Mouse (Mus musculus) forebrain, embryonic 12.5 days (tissue): ENCODE results near the gene Crls1. TPM values are rescaled to one million over a fixed set of nuclear protein-coding genes. Genes with fewer than 3 reads are reported as not detected.

Source experiments
- ATAC-seq: fragments of 200-750 bp; cut with Nextera tagmentation; 2 replicates; pipeline ENCODE4 v1.8.0; 2017; ENCODE audit warnings: moderate TSS enrichment; ENCODE audit not compliant: low FRiP score
- H3K27ac ChIP-seq: fragments of 300-500 bp; sonication (generic); 2 replicates; pipeline ENCODE4 v1.5.1; 2016; ENCODE audit warnings: mild to moderate bottlenecking
- H3K27me3 ChIP-seq: fragments of 300-500 bp; sonication (generic); 2 replicates; pipeline ENCODE4 v1.6.1; 2016; ENCODE audit warnings: mild to moderate bottlenecking
- H3K36me3 ChIP-seq: fragments of 300-500 bp; sonication (generic); replicated peaks from 2 replicates; pipeline ENCODE4 v1.6.1; 2016; ENCODE audit warnings: mild to moderate bottlenecking
- H3K4me1 ChIP-seq: fragments of 300-500 bp; sonication (generic); 2 replicates; pipeline ENCODE4 v1.6.1; 2016
- H3K4me2 ChIP-seq: fragments of 300-500 bp; sonication (generic); 2 replicates; pipeline ENCODE4 v1.6.1; 2016; ENCODE audit warnings: mild to moderate bottlenecking, moderate library complexity
- H3K4me3 ChIP-seq: fragments of 300-500 bp; sonication (generic); replicated peaks from 2 replicates; pipeline ENCODE4 v1.5.1; 2016; ENCODE audit warnings: mild to moderate bottlenecking
- H3K9ac ChIP-seq: fragments of 300-500 bp; sonication (generic); 2 replicates; pipeline ENCODE4 v1.6.1; 2016; ENCODE audit warnings: mild to moderate bottlenecking
- H3K9me3 ChIP-seq: fragments of 300-500 bp; sonication (generic); 2 replicates; pipeline ENCODE4 v1.6.1; 2016
- WGBS: fragments of 180-500 bp; shearing (Covaris S2); methylation state at CpG from one replicate; pipeline ENCODE4 v1.1.7; 2016; 5-methylcytosine and 5-hydroxymethylcytosine counted together
- polyA plus RNA-seq: library from polyadenylated mRNA; unstranded; fragments of >200 nt; fragmentation: Nextera tagmentation; extraction: Ambion mirVana; gene quantifications from 2 replicates; pipeline ENCODE4 v1.2.1, GENCODE M21; 2016

Crls1 gene
- polyA plus RNA-seq, 1 experiment from 2014 or later, result 25.7 TPM

DNA sequence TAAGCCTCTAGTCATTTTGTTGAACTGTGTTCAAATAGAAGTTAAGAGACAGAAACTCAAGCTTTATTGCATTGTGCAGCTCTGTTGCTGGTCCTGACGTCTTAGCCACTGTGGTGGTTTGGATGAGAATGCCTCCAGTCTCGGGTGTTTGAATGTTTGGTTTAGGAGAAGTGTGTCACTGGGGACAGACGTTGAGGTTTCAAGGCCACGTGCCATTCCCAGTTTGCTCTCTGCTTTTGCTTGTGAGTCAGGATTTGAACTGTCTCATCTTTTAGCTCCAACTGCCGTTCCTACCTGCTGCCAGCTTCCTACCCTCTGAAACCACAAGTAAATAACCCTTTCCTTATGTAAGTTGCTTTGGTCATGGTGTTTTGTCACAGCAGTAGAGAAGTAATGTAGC, 21.1 kb downstream of the Crls1 start:
- peaks cover 22% of the 10 kb centered on the region for H3K36me3 ChIP-seq
- ATAC-seq, result no peak
- H3K4me1 ChIP-seq, result no peaks in the 10 kb centered on the region

DNA sequence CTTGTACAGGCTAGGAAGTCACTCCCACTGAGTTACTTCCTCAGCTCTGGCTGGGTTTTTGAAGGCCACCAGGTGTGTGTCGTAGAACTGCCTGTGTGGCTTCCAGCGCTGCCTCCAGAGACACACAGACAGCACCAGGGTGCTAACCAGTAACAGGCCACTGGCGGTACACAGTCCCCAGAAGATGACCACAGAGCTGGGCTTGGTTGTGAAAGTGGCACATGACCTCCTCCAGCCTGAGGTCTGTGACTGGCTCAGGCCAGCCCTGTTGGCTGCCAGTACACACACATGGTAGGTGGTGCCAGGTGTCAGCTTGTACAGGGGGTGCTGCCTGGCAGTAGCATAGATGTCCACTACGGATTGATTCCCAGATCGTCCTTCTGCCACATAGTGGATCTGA, 23.2 kb downstream of the Crls1 start:
- no peak overlapping the region for H3K4me2 ChIP-seq
- ATAC-seq, result no peak
- H3K4me1 ChIP-seq, result no peaks in the 10 kb centered on the region
- WGBS, result 95% methylated on average over 5 of the region's 5 CpGs
- no peak overlapping the region for H3K4me3 ChIP-seq
- no peak overlapping the region for H3K27ac ChIP-seq
- no peak overlapping the region for H3K9ac ChIP-seq
- H3K36me3 ChIP-seq, result peaks cover 17% of the 10 kb centered on the region
- H3K27me3 ChIP-seq, result no peaks in the 10 kb centered on the region
- no peaks in the 10 kb centered on the region for H3K9me3 ChIP-seq

More for the DNA sequence above, 21.1 kb downstream of the Crls1 start:
- Histone ChIP-seq H3K4me3 (no peak overlapping the region), H3K9ac (no peak overlapping the region), H3K9me3 (no peaks in the 10 kb centered on the region), H3K27me3 (no peaks in the 10 kb centered on the region), H3K4me2 (no peak overlapping the region), H3K27ac (no peak overlapping the region)
- WGBS, result 87% methylated on average over 5 of the region's 5 CpGs

DNA sequence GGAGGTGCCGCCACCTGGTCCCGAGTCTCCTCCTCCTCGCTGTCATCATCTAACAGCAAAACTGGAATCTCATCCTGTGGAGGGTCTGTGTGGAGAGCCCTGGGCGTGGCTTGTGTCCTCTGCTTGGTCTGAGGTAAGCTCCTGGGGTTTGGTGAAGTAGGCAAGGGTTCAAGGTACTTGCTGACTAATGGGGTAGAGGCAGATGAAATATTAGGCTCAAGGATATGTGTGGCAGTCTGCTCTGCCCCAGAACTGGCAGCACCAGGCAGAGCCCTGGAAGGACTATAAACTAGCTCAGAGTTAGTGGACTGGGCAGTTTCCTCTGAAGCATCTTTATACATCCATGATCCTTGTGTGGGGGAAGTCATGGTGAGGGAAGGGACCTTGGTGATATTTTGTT, 23.8 kb downstream of the Crls1 start:
- ATAC-seq, result no peak

DNA sequence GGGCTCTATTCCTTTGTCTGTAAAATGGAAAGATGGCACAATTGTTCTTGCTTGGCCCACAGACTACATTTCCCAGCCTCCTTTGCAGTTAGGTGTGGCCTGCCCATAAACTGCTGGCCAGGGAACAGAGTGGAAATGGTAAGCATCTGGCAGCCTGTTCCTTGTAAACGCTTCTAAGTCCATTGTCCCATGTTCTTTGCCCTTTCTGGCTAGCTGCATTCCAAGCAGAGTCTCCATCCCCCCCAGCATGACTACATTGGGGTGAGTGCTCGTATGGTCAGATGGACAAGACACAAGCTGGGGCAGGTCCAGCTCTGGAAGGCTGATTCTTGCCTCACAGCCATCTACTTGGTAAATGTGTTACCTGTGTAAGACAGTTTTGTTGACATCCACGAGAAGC, 25.2 kb downstream of the Crls1 start:
- Histone ChIP-seq H3K27ac (no peak overlapping the region), H3K4me1 (no peaks in the 10 kb centered on the region), H3K4me2 (no peak overlapping the region), H3K27me3 (no peaks in the 10 kb centered on the region; the same call in 1 of the 2 replicates), H3K9ac (no peak overlapping the region), H3K36me3 (0 out of 2 replicates have a peak, but pooled peaks cover 4% of the 10 kb centered on the region), H3K4me3 (no peak overlapping the region), H3K9me3 (no peaks in the 10 kb centered on the region)
- no peak for ATAC-seq
- 76% methylated on average over 3 of the region's 3 CpGs for WGBS

More for the DNA sequence above, 23.8 kb downstream of the Crls1 start:
- Histone ChIP-seq H3K4me3 (no peak overlapping the region), H3K27me3 (no peaks in the 10 kb centered on the region), H3K4me2 (no peak overlapping the region), H3K4me1 (no peaks in the 10 kb centered on the region), H3K9ac (no peak overlapping the region), H3K27ac (no peak overlapping the region), H3K9me3 (no peaks in the 10 kb centered on the region), H3K36me3 (peaks cover 14% of the 10 kb centered on the region)
- 88% methylated on average over 4 of the region's 4 CpGs for WGBS

DNA sequence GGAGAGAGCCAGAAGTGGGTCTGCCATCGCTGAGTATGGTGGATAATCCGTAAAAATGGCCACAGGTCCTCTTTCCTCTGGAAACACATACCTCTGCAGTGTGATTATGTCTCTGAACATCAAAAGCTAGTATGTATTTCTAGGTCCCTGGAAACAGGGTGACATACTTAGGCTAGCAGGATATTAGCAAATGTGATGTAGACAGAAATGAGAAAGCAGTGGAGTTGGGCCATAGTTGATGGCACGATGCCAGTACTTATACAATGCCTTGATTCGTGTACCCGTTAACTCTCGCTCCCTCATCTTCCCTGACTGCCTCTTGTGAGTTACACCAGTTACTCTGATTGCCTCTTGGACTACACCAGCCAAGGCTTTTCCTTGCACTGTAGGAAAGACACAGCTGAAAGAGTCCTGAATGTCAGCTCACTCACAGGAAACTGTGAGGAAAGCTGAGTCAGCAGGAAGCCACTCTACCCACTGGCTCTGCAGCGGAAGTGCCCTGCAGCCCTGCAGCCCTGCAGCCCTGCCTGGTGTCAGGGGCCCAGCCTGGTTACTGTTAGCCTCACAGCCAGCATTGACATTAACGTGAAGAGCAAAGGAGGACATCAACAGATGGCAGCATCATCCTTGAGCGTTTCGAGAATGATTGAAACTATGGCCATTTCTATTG, 27.3 kb downstream of the Crls1 start:
- no peak for ATAC-seq
- Histone ChIP-seq H3K36me3 (no peaks in the 10 kb centered on the region), H3K27ac (no peak overlapping the region), H3K4me3 (no peak overlapping the region), H3K4me1 (0 out of 2 replicates have a peak, but pooled peaks cover 2% of the 10 kb centered on the region), H3K27me3 (peaks cover 18% of the 10 kb centered on the region), H3K4me2 (no peak overlapping the region), H3K9me3 (no peaks in the 10 kb centered on the region), H3K9ac (no peak overlapping the region)
- WGBS, result 85% methylated on average over 10 of the region's 10 CpGs

DNA sequence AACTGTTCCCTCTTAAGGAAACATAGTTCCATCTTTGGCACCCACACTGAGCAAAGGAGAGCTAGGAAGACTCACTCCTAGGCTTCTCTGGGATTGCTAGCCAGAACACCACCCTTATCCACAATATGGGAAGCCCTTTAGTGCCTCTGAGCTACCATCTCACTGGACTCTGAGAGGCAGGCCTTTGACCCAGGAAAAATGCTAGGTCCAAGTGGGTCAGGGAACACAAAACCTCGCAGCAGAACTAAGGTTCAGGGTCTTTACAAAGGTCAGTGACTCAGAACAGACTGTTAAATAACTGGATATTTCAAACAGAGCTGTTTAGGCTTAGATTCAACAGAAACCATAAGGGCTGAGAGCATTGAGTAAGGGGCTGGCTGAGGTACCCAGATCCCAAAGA, 30.5 kb downstream of the Crls1 start:
- Histone ChIP-seq H3K4me3 (no peak overlapping the region), H3K36me3 (no peaks in the 10 kb centered on the region), H3K27ac (no peak overlapping the region), H3K4me2 (no peak overlapping the region), H3K9me3 (no peaks in the 10 kb centered on the region), H3K4me1 (peaks cover 24% of the 10 kb centered on the region), H3K27me3 (peaks cover 50% of the 10 kb centered on the region), H3K9ac (no peak overlapping the region)
- no peak for ATAC-seq
- WGBS, result 71% methylated on average over 1 of the region's 1 CpGs

DNA sequence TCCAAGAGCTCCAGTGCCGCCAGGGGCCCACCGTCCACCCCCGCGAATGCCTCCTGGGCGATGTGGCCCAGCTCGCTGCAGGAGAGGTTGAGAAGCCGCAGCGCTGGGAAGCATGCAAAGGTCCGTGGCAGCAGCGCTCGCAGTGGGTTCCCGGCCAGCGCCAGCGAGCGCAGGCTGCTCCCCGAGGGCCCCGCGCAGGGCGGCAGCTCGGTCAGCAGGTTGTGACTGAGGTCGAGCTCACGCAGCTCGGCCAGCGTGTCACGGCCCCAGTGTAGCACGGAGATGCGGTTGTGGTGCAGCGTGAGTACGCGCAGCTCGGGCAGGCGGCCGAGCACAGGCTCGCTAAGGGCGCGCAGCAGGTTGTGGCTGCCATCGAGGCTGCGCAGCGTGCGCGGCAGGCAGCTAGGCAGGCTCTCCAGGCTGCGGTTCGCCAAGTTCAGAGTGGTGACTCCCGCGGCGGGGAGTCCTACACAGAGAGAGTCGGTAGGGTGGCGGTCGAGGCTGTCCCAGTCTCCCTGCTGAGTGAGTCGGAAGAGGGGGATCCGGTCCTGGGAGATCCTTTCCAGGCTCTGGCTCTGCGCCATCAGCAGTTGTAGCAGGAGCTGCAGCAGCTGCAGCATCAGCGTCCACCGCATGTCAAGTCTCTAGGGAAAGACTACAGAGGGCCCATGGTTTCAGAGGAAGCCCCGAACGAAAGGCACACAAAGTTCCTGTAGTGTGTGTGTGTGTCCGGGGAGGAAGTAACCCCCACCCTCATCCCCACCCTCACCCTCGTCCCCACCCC, 33.0 kb downstream of the Crls1 start:
- Histone ChIP-seq H3K4me1 (peaks cover 24% of the 10 kb centered on the region), H3K4me2 (peak overlapping the region; percentile 97), H3K27ac (no peak overlapping the region), H3K4me3 (peak overlapping the region; percentile 60), H3K36me3 (no peaks in the 10 kb centered on the region), H3K27me3 (peaks cover 51% of the 10 kb centered on the region), H3K9ac (peak overlapping the region; percentile 51), H3K9me3 (no peaks in the 10 kb centered on the region)
- ATAC-seq, result peak; percentile 70
- WGBS, result under 1% methylated on average over 58 of the region's 58 CpGs

DNA sequence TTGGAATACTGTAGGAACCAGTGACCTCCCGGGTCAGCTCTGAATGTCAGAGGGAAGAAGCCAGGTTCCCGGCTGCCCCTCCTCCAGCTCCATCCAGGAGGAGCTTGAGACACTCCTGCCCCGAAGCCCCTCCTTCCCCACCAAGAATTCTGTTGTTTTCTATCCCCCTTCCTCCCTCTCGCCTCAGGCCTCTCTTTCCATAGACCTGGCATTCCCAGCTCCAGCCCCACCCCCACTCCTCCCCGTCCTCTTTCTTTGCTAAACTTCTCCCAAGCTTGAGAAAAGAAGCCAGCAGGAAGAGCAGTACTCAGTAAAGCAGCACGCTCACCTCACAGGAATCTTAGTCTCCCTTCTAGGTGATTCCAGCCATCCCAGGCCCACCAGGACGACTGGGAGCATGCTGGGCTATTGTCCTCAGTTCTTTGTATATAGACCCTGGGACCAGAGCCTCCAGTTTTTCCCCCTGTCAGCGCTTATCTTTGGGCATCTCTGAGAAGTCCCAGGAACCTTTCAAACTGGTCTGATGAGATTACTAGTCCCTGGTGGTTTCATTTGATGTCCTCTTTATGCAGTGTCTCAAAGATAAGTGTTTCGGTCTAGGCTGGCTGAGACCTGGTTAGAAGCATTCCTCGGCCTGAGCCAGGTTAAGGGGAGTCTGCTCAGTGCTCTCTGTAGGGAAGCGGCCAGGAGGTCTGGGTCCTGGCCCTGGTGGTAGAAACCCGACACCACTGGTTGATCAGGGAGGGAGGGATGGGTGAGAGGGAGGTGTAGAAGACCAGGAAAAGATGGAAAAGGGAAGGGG, 34.6 kb downstream of the Crls1 start, which contains the start of gene Lrrn4:
Gene Lrrn4, minus strand, starts transcription at position 48 of the 802 bp plus-strand sequence.
- no peaks in the 10 kb centered on the region for H3K36me3 ChIP-seq
- no peak within 1 kb of the TSS for H3K27ac ChIP-seq
- WGBS, result 2% methylated on average over 12 of the region's 12 CpGs
- peaks cover 51% of the 10 kb centered on the region for H3K27me3 ChIP-seq
- H3K9ac ChIP-seq, result peak within 1 kb of the TSS; percentile 51
- ATAC-seq, result no peak
- peaks cover 24% of the 10 kb centered on the region for H3K4me1 ChIP-seq
- H3K4me3 ChIP-seq, result peak within 1 kb of the TSS; percentile 60
- peak within 1 kb of the TSS; percentile 97 for H3K4me2 ChIP-seq
- H3K9me3 ChIP-seq, result no peaks in the 10 kb centered on the region

DNA sequence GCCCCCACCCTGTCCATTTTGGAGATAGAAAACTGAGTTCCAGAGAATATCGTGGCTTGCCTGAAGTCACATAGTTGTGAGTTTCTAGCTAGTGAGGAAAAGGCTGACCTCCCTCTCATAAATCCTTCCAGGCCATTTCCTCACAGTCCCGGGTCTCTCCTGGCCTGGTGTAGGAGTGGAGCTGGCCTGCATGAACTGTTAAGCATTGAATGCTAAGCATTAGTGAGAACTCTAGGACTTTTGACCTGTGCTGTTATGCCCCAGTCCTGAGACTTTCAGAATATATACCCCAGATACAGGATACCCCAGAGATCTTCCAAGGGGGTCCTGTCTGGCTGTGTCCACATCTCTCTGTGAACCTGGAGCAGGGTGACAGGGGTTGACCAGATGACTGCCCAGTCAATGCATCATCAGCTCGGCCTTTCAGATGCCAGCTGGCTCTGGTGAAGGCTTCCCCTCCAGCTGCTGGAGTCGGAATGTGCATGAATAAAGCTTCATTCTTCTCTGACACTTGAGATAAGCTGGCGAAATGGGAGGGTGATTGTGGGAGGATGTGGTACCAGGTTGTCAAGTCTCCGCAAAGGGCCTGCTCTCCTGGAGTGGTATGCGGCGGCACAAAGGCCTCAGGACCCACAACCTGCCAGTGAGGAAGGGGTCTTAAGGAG, 38.0 kb downstream of the Crls1 start:
- Histone ChIP-seq H3K4me1 (peaks cover 16% of the 10 kb centered on the region), H3K4me3 (no peak overlapping the region), H3K4me2 (no peak overlapping the region), H3K27me3 (peaks cover 27% of the 10 kb centered on the region), H3K27ac (no peak overlapping the region), H3K9me3 (no peaks in the 10 kb centered on the region), H3K36me3 (no peaks in the 10 kb centered on the region), H3K9ac (no peak overlapping the region)
- no peak for ATAC-seq
- 82% methylated on average over 8 of the region's 8 CpGs for WGBS

DNA sequence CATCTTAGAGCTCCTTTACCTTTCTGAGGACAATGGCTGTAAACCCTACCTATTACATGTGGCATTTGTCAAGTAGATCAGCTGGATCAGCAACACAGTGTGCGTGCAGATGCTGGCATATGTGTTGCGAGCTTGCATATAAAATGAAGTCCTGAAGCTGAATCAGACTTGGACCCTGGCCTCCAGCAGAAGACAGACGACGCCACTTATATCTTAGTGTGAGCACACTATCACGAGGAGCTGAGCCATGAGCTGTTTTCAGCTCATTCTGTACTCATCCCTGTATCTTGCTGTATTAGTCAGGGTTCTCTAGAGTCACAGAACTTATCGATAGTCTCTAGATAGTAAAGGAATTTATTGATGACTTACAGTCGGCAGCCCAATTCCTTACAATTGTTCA, 38.8 kb downstream of the Crls1 start:
- H3K9me3 ChIP-seq, result no peaks in the 10 kb centered on the region
- ATAC-seq, result no peak
- H3K27me3 ChIP-seq, result peaks cover 18% of the 10 kb centered on the region
- no peak overlapping the region for H3K4me2 ChIP-seq
- no peak overlapping the region for H3K4me3 ChIP-seq
- no peak overlapping the region for H3K9ac ChIP-seq
- WGBS, result 95% methylated on average over 7 of the region's 7 CpGs
- peaks cover 9% of the 10 kb centered on the region for H3K4me1 ChIP-seq
- H3K36me3 ChIP-seq, result no peaks in the 10 kb centered on the region
- no peak overlapping the region for H3K27ac ChIP-seq

DNA sequence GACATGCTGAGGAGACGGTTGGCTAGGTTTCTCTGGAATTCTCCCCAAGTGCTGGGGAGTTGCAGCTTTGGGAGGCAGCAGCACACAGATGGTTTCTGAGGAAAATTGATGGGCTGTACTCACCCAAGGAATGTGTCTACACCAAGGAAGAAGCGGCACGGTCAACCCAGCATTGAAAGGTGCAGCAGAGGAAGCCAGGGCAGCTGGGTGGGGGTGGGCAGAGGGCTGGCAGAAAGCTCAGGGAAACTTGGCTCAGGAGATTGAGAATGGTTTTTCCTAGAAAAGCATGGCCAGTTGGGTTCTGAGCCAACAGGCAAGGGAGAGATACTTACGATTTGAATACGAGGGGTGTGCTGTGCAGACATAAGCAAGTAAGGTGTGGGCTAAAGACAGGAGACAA, 47.4 kb downstream of the Crls1 start:
- no peaks in the 10 kb centered on the region for H3K9me3 ChIP-seq
- no peak overlapping the region for H3K4me3 ChIP-seq
- H3K9ac ChIP-seq, result no peak overlapping the region
- H3K27ac ChIP-seq, result no peak overlapping the region
- no peaks in the 10 kb centered on the region for H3K4me1 ChIP-seq
- H3K27me3 ChIP-seq, result no peaks in the 10 kb centered on the region
- H3K36me3 ChIP-seq, result no peaks in the 10 kb centered on the region
- ATAC-seq, result no peak
- WGBS, result 85% methylated on average over 5 of the region's 5 CpGs
- H3K4me2 ChIP-seq, result no peak overlapping the region

DNA sequence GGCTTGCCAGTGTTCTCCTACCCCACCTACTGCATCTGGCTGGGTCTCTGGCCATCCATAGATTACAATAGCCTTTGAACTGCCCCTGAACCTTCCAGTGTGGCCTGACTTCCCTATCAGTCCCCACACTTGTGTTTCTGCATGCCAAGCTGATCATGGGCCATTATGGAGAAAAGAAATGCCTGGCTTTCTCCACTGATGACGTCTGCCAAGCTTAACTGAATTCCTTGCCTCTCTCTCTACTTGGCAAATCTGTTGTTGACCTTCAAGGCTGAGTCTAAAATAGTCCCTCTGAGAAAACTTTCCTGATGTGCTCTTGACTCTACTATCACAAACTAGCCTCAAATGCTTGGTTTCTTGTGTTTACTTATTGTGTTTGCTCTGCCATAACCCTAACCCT, 51.7 kb downstream of the Crls1 start:
- 70% methylated on average over 1 of the region's 1 CpGs for WGBS
- Histone ChIP-seq H3K4me3 (no peak overlapping the region), H3K4me1 (no peaks in the 10 kb centered on the region), H3K27ac (no peak overlapping the region), H3K4me2 (no peak overlapping the region), H3K9me3 (no peaks in the 10 kb centered on the region), H3K36me3 (no peaks in the 10 kb centered on the region), H3K27me3 (no peaks in the 10 kb centered on the region), H3K9ac (no peak overlapping the region)
- ATAC-seq, result no peak
